Mouse (Mus musculus) testis, adult 2 months (tissue): ENCODE measurements around the gene Gtf2i. TPM values are rescaled to one million over a fixed set of nuclear protein-coding genes. Genes with fewer than 3 reads are reported as not detected.

Experiments
- H3K27ac ChIP-seq: fragments of 200-500 bp; 2 replicates; pipeline ENCODE4 v1.5.1; 2012; ENCODE audit warnings: low read depth, low read length; ENCODE audit not compliant: control insufficient read depth, insufficient read depth
- H3K27me3 ChIP-seq: fragments of 200-500 bp; 2 replicates; pipeline ENCODE4 v1.6.1; 2012; ENCODE audit warnings: mild to moderate bottlenecking, low read length, moderate library complexity; ENCODE audit not compliant: control insufficient read depth, insufficient read depth
- H3K36me3 ChIP-seq: fragments of 200-500 bp; 2 replicates; pipeline ENCODE4 v1.6.1; 2012; ENCODE audit warnings: mild to moderate bottlenecking, low read length; ENCODE audit not compliant: control insufficient read depth, insufficient read depth
- H3K4me1 ChIP-seq: fragments of 200-500 bp; 2 replicates; pipeline ENCODE4 v1.6.1; 2012; ENCODE audit warnings: low read length; ENCODE audit not compliant: control insufficient read depth, insufficient read depth
- H3K4me3 ChIP-seq: fragments of 200-500 bp; 2 replicates; pipeline ENCODE4 v1.5.1; 2012; ENCODE audit warnings: low read depth, mild to moderate bottlenecking, low read length, moderate library complexity, mixed read lengths; ENCODE audit not compliant: control insufficient read depth
- CTCF ChIP-seq: fragments of 200-500 bp; IDR thresholded peaks from 2 replicates; pipeline ENCODE4 v1.5.1; 2012; ENCODE audit warnings: low read depth, mild to moderate bottlenecking, inconsistent platforms, low read length, moderate library complexity; ENCODE audit not compliant: control insufficient read depth, insufficient read depth, insufficient replicate concordance
- POLR2A ChIP-seq: fragments of 200-500 bp; IDR thresholded peaks from 2 replicates; pipeline ENCODE4 v1.6.1; 2012; ENCODE audit warnings: low read depth, mild to moderate bottlenecking, inconsistent platforms, low read length, moderate library complexity; ENCODE audit not compliant: control insufficient read depth
- polyA plus RNA-seq: library from polyadenylated mRNA; depleted of rRNA; stranded (reverse); fragments of >200 nt; gene quantifications from 2 replicates; pipeline ENCODE4 v1.2.3, GENCODE M21; 2012

Gtf2i gene
- polyA plus RNA-seq, 1 experiment: 79.9 TPM

- Histone ChIP-seq H3K27me3 (no peaks in the 10 kb centered on the region), H3K4me3 (no peak overlapping the region), H3K36me3 (peaks cover 4% of the 10 kb centered on the region), H3K27ac (no peak overlapping the region), H3K4me1 (peaks cover 2% of the 10 kb centered on the region; the same call in 1 of the 2 replicates)
- TF ChIP-seq CTCF (no peak), POLR2A (no peak)
Observed at GRCm38 (mm10) chr5:134266404-134266803, 48.2 kb downstream of the Gtf2i start.

- H3K27me3 ChIP-seq: no peaks in the 10 kb centered on the region
- peaks cover 2% of the 10 kb centered on the region; the same call in 1 of the 2 replicates for H3K4me1 ChIP-seq
- H3K36me3 ChIP-seq: peaks cover 4% of the 10 kb centered on the region
- TF ChIP-seq CTCF: no peak
- TF ChIP-seq POLR2A: no peak
- no peak overlapping the region for H3K27ac ChIP-seq
- no peak overlapping the region for H3K4me3 ChIP-seq
Observed at GRCm38 (mm10) chr5:134265890-134266289, 48.7 kb downstream of the Gtf2i start.

- no peaks in the 10 kb centered on the region for H3K4me1 ChIP-seq
- H3K36me3 ChIP-seq: peaks cover 3% of the 10 kb centered on the region
- H3K27me3 ChIP-seq: no peaks in the 10 kb centered on the region
- TF ChIP-seq POLR2A: no peak
- TF ChIP-seq CTCF: no peak
- H3K4me3 ChIP-seq: peak overlapping the region; percentile 10; the same call in 1 of the 2 replicates
- H3K27ac ChIP-seq: no peak overlapping the region
Observed at GRCm38 (mm10) chr5:134260001-134260636, 54.4 kb downstream of the Gtf2i start.

- H3K4me1 ChIP-seq: no peaks in the 10 kb centered on the region
- no peak for TF ChIP-seq CTCF
- TF ChIP-seq POLR2A: no peak
- H3K4me3 ChIP-seq: no peak overlapping the region
- H3K27ac ChIP-seq: no peak overlapping the region
- no peaks in the 10 kb centered on the region for H3K27me3 ChIP-seq
- H3K36me3 ChIP-seq: peaks cover 3% of the 10 kb centered on the region
Observed at GRCm38 (mm10) chr5:134258934-134259333, 55.6 kb downstream of the Gtf2i start.

GRCm38 (mm10) chr5:134258395-134258794 lies 56.2 kb downstream of the Gtf2i start:
- Histone ChIP-seq H3K36me3 (peaks cover 2% of the 10 kb centered on the region; the same call in 1 of the 2 replicates), H3K4me1 (no peaks in the 10 kb centered on the region), H3K4me3 (no peak overlapping the region), H3K27me3 (no peaks in the 10 kb centered on the region), H3K27ac (no peak overlapping the region)
- no peak for TF ChIP-seq POLR2A
- no peak for TF ChIP-seq CTCF

- TF ChIP-seq CTCF (no peak), POLR2A (no peak)
- no peak overlapping the region for H3K4me3 ChIP-seq
- no peaks in the 10 kb centered on the region for H3K27me3 ChIP-seq
- peaks cover 2% of the 10 kb centered on the region for H3K36me3 ChIP-seq
- H3K4me1 ChIP-seq: no peaks in the 10 kb centered on the region
- H3K27ac ChIP-seq: no peak overlapping the region
Observed at GRCm38 (mm10) chr5:134257349-134258031, 57.1 kb downstream of the Gtf2i start.

GRCm38 (mm10) chr5:134255294-134255693 lies 59.3 kb downstream of the Gtf2i start:
- H3K36me3 ChIP-seq: peaks cover 2% of the 10 kb centered on the region
- TF ChIP-seq CTCF (no peak), POLR2A (no peak)

More at GRCm38 (mm10) chr5:134255294-134255693, 59.3 kb downstream of the Gtf2i start:
- Histone ChIP-seq H3K27ac (no peak overlapping the region), H3K27me3 (no peaks in the 10 kb centered on the region), H3K4me1 (no peaks in the 10 kb centered on the region), H3K4me3 (no peak overlapping the region)
